Mouse (Mus musculus): ENCODE data around the gene Rilp.

- TF ChIP-seq CTCF (IDR thresholded peaks at IDR 0.05; ENCODE audit: low read depth, low read length) = no peak
- TF ChIP-seq POLR2A (IDR thresholded peaks at IDR 0.05; ENCODE audit: insufficient read depth, low read length) = no peak
- TF ChIP-seq EP300 (IDR thresholded peaks at IDR 0.05; ENCODE audit: insufficient read depth, low read depth, low read length) = no peak
These were observed 39.2 kb upstream of the Rilp start for GRCm38 (mm10) chr11:75470675-75471074.
